Mouse (Mus musculus) ES-E14 (cell line): ENCODE measurements at regions not wholly inside any gene's neighbourhood (a gene's known extent, or its start where the extent isn't known, plus 50 kb on each side); places are given as distances from the start of the nearest gene placed in this dataset.
"Not testable (repeated sequence)": the region's sequence is repeated elsewhere in the genome, so short reads cannot be mapped to it uniquely, and the experiment has no call there.

Experiments
- DNase-seq: peaks from one replicate; pipeline ENCODE4 v3.0.0-alpha.2; 2013; ENCODE audit warnings: low read depth, low spot score
- H3K27ac ChIP-seq: 2 replicates; pipeline ENCODE4 v1.5.1; 2012; ENCODE audit warnings: low read depth, mild to moderate bottlenecking, low read length, moderate library complexity, mixed read lengths; ENCODE audit not compliant: poor library complexity, insufficient read depth, severe bottlenecking
- H3K36me3 ChIP-seq: 2 replicates; pipeline ENCODE4 v1.6.1; 2012; ENCODE audit warnings: mild to moderate bottlenecking, low read length, moderate library complexity, mixed read lengths; ENCODE audit not compliant: control insufficient read depth, poor library complexity, insufficient read depth, severe bottlenecking
- H3K4me1 ChIP-seq, 2 experiments: fragments of 150-350 bp in 1 of 2; sonication (generic) in 1 of 2; 2 replicates each; pipeline ENCODE4 v1.6.1; 2012; ENCODE audit warnings: low read length in 2 of 2, mild to moderate bottlenecking in 1 of 2, mixed read lengths in 1 of 2; ENCODE audit not compliant: control insufficient read depth in 2 of 2, insufficient read depth in 2 of 2, poor library complexity in 1 of 2
- H3K4me3 ChIP-seq, 2 experiments: fragments of 150-350 bp in 1 of 2; sonication (generic) in 1 of 2; 2 replicates each; pipeline ENCODE4 v1.5.1; 2012; ENCODE audit warnings: low read length in 2 of 2, low read depth in 1 of 2, mild to moderate bottlenecking in 1 of 2, mixed read lengths in 1 of 2; ENCODE audit not compliant: insufficient read depth in 1 of 2, poor library complexity in 1 of 2, severe bottlenecking in 1 of 2
- H3K9ac ChIP-seq: 2 replicates; pipeline ENCODE4 v1.6.1; 2012; ENCODE audit warnings: low read depth, mild to moderate bottlenecking, low read length, mixed read lengths; ENCODE audit not compliant: poor library complexity, insufficient read depth, severe bottlenecking
- H3K9me3 ChIP-seq: fragments of 150-350 bp; sonication (generic); 2 replicates; pipeline ENCODE4 v1.6.1; 2012; ENCODE audit warnings: low read depth, mild to moderate bottlenecking, low read length; ENCODE audit not compliant: control insufficient read depth, insufficient read depth
- CHD2 ChIP-seq: IDR thresholded peaks from 2 replicates; pipeline ENCODE4 v1.6.1; 2014; ENCODE audit warnings: mild to moderate bottlenecking, low read depth, low read length, inconsistent platforms
- HCFC1 ChIP-seq: IDR thresholded peaks from 2 replicates; pipeline ENCODE4 v1.6.1; 2012; ENCODE audit warnings: low read length, inconsistent platforms, borderline replicate concordance; ENCODE audit not compliant: insufficient read depth
- MAFK ChIP-seq: IDR thresholded peaks from 2 replicates; pipeline ENCODE4 v1.6.1; 2014; ENCODE audit warnings: mild to moderate bottlenecking, low read depth, low read length, inconsistent platforms; ENCODE audit not compliant: insufficient read depth
- ZC3H11A ChIP-seq: IDR thresholded peaks from 2 replicates; pipeline ENCODE4 v1.6.1; 2012; ENCODE audit warnings: low read depth, mild to moderate bottlenecking, inconsistent platforms, low read length, borderline replicate concordance
- ZNF384 ChIP-seq: IDR thresholded peaks from 2 replicates; pipeline ENCODE4 v1.6.1; 2012; ENCODE audit warnings: low read depth, low read length, inconsistent platforms
- in situ Hi-C, 2 experiments: fragments of 600-800 bp; cut with MboI; formaldehyde crosslinking; loops; one replicate each; pipeline ENCODE4 v1.15.1; 2025; ENCODE audit warnings: low sequenced_read_pairs in 2 of 2, inconsistent platforms in 1 of 2; ENCODE audit not compliant: unreplicated experiment in 2 of 2

DNA sequence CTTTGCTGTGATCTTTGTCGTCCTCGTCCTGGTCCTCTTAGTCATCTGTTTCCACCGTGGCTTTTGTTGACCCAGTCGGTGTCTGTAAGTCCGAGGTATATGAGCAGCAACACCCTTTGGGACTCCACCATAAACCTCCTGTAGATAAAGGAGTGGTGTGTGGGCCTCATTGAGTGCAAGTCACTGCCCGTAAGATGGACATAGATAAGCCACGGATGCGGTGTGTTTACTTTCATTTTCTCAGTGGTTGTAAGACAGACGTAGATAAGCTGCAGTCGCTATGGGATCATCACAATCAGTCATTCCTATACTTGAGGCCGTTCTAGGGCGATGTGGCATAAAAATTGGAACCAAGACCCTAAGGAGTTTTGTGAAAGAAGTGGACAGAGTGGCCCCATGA is 271.6 kb upstream of the Vmn1r3 start:
- in situ Hi-C loops = no loop called here

DNA sequence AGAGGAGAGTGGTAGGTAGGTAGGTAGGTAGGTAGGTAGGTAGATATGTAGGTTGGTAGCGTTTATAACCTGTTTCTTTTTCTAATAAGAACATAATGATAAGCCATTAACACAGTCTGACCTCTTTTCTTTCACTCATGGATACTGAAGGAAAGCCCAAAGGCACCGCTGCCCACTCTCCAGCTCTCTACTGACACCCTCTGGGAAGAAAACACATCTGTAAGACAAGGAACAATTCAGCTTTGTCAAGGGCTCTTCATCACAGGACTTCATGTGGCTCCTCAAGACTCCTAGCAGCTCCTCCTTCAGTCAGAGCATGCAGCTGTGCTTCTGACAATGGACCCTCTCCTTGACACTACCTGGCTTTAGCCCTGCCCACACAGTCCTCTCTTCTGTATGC is 252.2 kb upstream of the Vmn1r3 start:
- H3K4me3 ChIP-seq, in situ Hi-C loops, H3K4me1 ChIP-seq, H3K9ac ChIP-seq, DNase-seq, H3K36me3 ChIP-seq, H3K27ac ChIP-seq, H3K9me3 ChIP-seq: not testable (repeated sequence)

More for the DNA sequence above, 271.6 kb upstream of the Vmn1r3 start:
- no peak overlapping the region for H3K27ac ChIP-seq
- no peaks in the 10 kb centered on the region for H3K36me3 ChIP-seq
- no peak overlapping the region for H3K4me3 ChIP-seq
- no peak overlapping the region for H3K9ac ChIP-seq
- TF ChIP-seq ZC3H11A = no peak
- no peak for TF ChIP-seq HCFC1
- TF ChIP-seq ZNF384 = no peak
- no peak for TF ChIP-seq CHD2
- TF ChIP-seq MAFK = no peak
- no peaks in the 10 kb centered on the region for H3K4me1 ChIP-seq
- DNase-seq = no peak
- H3K9me3 ChIP-seq = 0 out of 2 replicates have a peak, but pooled peaks cover 2% of the 10 kb centered on the region

DNA sequence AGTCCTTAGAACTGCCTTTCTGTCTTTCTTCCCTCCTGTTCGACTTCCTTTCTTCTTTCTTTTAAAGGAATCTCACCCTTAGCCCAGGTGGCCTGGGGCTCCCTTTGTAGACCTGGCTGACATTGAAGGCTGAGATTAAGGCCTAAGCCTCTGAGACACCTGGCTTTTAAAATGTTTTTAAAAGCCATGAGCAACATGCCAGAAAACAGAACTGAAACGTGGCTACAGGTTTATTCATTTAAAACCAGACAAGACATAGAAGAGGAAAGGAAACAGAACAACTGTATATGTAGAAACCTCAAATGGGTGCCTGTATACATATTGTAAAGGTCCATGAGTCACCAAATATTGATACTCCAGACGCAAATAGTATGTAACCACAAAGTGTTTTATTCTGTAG is 242.8 kb upstream of the Vmn1r3 start:
- TF ChIP-seq CHD2 = no peak
- TF ChIP-seq HCFC1 = no peak
- no peak for TF ChIP-seq ZNF384
- no peak for TF ChIP-seq ZC3H11A
- TF ChIP-seq MAFK = no peak
- H3K9ac ChIP-seq = no peak overlapping the region
- no peaks in the 10 kb centered on the region for H3K36me3 ChIP-seq
- in situ Hi-C loops = no loop called here
- DNase-seq = no peak
- no peaks in the 10 kb centered on the region for H3K9me3 ChIP-seq
- no peak overlapping the region for H3K27ac ChIP-seq
- H3K4me3 ChIP-seq = no peak overlapping the region
- no peaks in the 10 kb centered on the region for H3K4me1 ChIP-seq

DNA sequence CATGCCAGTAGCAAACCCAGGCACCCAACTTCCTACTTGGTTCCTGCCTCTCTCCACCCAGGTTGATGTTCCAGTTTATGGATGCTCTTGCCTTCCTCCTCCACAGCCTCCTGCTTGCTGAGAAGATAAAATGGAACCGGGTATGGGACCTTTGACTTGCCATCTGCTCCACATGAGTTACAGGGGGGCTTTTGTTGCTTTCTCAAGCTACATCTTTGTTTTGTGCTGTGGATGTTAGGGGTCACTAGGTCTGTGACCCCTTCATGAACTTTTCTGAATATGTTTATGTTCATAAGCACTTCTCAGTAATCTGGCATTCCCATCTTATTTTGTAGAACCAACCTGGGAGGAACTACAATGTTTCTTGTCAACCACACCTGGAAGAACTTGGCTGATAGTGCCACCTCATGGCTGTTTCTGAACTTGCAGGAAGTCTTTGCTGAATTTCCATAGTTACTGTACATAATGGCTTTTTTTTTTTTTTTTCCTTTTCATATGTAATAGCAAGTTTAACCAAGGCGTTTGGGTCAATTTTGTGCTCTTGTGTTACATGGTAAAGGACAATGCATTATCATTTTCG is 234.9 kb upstream of the Vmn1r3 start:
- H3K27ac ChIP-seq = no peak overlapping the region
- no peaks in the 10 kb centered on the region for H3K36me3 ChIP-seq
- peak; percentile 89 for TF ChIP-seq ZNF384
- no peak for TF ChIP-seq CHD2
- TF ChIP-seq ZC3H11A = peak; percentile 91
- H3K4me3 ChIP-seq = no peak overlapping the region
- peak; percentile 72 for DNase-seq
- H3K4me1 ChIP-seq = no peaks in the 10 kb centered on the region
- no peaks in the 10 kb centered on the region for H3K9me3 ChIP-seq
- no peak overlapping the region for H3K9ac ChIP-seq
- in situ Hi-C loops = no loop called here

DNA sequence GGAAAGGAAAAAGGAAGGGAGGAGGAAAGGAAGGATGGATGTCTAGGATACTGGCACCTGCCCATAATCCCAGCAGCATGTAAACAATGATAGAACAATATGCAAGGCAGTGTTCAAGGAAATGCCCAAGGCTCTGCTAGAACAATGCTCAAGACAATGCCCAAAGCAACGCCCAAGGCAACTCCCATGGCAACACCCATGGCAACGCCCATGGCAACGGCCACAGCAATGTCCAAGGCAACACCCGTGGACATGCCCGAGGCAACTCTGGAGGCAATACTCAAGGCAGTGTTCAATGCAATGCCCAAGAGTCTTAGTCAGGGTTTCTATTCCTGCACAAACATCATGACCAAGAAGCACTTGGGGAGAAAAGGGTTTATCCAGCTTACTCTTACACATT is 231.5 kb upstream of the Vmn1r3 start:
- H3K4me3 ChIP-seq = no peak overlapping the region
- no peaks in the 10 kb centered on the region for H3K9me3 ChIP-seq
- in situ Hi-C loops = no loop called here
- H3K4me1 ChIP-seq = no peaks in the 10 kb centered on the region
- peak overlapping the region; percentile 81 for H3K27ac ChIP-seq
- no peak overlapping the region for H3K9ac ChIP-seq
- H3K36me3 ChIP-seq = no peaks in the 10 kb centered on the region
- TF ChIP-seq ZC3H11A = no peak
- TF ChIP-seq ZNF384 = no peak
- TF ChIP-seq CHD2 = no peak
- TF ChIP-seq HCFC1 = no peak
- TF ChIP-seq MAFK = no peak
- peak; percentile 66 for DNase-seq

DNA sequence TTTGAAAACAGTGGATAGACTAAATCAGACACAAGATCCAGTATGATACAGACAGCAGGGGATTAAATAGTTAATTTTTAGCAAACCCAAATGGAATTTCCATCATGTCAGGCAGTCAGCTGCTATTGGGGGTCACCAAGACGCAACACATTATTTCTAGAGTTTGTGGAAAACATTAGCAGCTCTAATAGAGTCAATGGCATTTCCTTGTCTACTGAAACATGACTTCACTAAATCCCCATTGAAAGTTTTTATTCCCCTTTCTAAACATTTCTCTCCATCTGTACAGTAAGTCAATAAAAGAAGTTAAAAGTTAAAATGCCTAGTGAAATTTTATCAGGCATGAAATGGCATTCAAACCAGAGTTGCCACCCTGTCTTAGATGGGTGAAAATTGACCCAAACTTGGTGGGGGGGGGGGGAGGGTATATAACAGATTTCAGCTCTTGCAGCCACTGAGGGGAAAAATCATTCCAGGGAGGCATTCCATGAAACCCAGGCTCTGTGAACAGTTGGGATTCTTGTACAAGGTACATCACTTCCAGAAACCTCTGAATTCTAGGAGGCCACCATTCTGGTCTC is 229.4 kb upstream of the Vmn1r3 start:
- in situ Hi-C loops, H3K4me1 ChIP-seq, H3K9ac ChIP-seq, H3K27ac ChIP-seq, H3K9me3 ChIP-seq, H3K36me3 ChIP-seq, H3K4me3 ChIP-seq, DNase-seq: not testable (repeated sequence)
